Mouse (Mus musculus) midbrain, embryonic 16.5 days (tissue): Measurements from ENCODE around the gene Ifitm7. TPM values are rescaled to one million over a fixed set of nuclear protein-coding genes. Genes with fewer than 3 reads are reported as not detected.

ENCODE experiments used
- polyA plus RNA-seq: library from polyadenylated mRNA; unstranded; fragments of >200 nt; fragmentation: Nextera tagmentation; extraction: Ambion mirVana; gene quantifications from 2 replicates; pipeline ENCODE4 v1.2.1, GENCODE M21; 2015

The Ifitm7 gene
- polyA plus RNA-seq, 1 experiment from 2014 or later, result 0.55 TPM

Other genes starting within 250 kb of the Ifitm7 start
- gene Rrn3, start 206.2 kb downstream of the Ifitm7 start, polyA plus RNA-seq, result 88.3 and 96.1 TPM in 2 replicates
- gene Ntan1, start 168.0 kb downstream of the Ifitm7 start, polyA plus RNA-seq, result 209 and 214 TPM in 2 replicates
- 74.4 and 76.4 TPM in 2 replicates for gene Pdxdc1, start 83.8 kb downstream of the Ifitm7 start, polyA plus RNA-seq
- 32.3 and 41.5 TPM in 2 replicates for gene Mpv17l, start 83.7 kb downstream of the Ifitm7 start, polyA plus RNA-seq
- gene 2900011O08Rik, start 284 bp downstream of the Ifitm7 start, polyA plus RNA-seq, result 189 and 216 TPM in 2 replicates
- gene Nde1, start 176.4 kb upstream of the Ifitm7 start, polyA plus RNA-seq, result 18.7 and 21.9 TPM in 2 replicates
- gene Marf1, start 176.5 kb upstream of the Ifitm7 start, polyA plus RNA-seq, result 16.0 and 16.4 TPM in 2 replicates